Mouse (Mus musculus) telencephalon, adult 2 months (tissue): ENCODE results near the gene Plxna4.
A peak's percentile ranks its signal among the peaks of the same experiment; 100 is the strongest.

Experiments
- DNase-seq: peaks from one replicate; pipeline ENCODE4 v3.0.0-alpha.2; 2011; ENCODE audit warnings: low read depth, low spot score

Plxna4 gene

DNA sequence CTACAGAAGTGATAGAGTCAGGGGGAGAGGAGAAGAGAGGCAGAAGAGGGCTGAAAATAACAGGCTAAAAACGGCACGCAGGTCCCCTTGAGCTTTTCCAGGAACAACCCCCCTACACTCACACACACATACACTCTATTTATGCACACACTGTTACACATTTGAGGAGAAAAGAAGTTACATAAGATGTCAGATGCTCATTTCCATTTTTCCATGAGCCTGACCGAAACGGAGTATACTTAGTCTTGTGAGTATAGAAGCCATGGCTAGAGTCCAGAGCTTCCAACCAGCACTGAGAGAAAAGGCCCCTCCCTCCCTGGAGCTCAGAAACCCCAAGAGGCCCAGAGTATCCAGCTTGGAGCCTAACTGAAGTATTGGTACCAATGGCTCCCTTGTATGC, 112.0 kb downstream of the Plxna4 start:
- peak; percentile 86 for DNase-seq

- no peak for DNase-seq
Measured at GRCm38 (mm10) chr6:32472062-32472461, 115.9 kb downstream of the Plxna4 start.

DNA sequence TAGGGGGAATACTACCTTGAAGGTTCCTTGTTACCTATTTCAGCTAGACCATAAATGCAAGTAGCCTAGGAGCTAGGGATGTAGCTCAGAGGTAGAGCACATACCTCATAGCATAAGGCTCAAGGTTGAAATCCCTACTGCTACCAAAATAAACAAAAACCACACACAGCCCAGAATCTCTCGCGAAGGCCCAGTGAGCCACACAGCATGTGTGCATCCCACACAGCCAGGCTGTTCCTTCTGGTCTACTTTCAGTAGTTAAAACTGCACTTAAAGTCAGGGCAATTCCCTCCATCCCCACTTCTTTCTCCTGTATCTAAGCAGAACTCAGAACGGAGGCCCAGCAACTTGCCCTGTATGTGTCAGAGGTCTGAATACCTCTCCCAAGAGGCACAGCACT, 116.4 kb downstream of the Plxna4 start:
- DNase-seq, result peak; percentile 69

GRCm38 (mm10) chr6:32469196-32469595, 118.8 kb downstream of the Plxna4 start:
- DNase-seq, result no peak

DNA sequence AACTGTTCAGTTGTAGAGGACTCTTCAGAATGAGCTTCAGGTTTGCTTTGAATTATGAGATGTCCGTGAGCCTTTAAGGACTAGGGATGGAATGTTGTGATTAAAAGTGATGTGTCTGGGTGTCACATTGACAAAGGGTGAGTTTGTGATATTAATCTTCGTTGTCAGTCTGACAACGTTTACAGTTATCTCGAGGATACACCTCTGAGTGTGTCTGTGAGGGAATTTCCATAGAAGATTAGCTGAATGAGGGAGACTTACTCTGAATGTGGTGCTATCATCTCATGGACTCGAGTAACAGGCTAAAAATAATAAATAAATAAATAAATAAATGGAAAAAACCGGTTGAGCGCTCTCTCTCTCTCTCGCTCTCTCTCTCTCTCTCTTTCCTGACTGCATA, 122.9 kb downstream of the Plxna4 start:
- DNase-seq, result no peak

DNA sequence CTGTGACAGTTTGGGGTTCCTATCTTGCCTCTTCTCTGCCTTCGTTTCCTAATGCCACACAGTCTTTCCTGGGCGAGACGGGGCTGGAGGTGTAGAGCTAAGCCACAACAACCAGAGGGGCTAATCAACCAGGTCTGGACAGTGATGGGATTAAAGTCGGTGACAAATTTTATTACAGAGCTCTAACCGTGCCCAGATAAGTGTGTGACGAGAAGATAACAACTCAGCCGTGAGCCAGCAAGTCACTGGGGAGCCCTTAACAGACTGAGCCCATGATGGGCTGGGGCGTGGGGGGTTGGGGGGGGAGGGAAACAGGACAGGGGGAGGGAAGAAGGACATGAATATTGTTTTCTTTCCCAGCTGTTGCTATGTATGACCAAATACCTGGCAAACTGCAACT, 123.4 kb downstream of the Plxna4 start:
- no peak for DNase-seq

DNA sequence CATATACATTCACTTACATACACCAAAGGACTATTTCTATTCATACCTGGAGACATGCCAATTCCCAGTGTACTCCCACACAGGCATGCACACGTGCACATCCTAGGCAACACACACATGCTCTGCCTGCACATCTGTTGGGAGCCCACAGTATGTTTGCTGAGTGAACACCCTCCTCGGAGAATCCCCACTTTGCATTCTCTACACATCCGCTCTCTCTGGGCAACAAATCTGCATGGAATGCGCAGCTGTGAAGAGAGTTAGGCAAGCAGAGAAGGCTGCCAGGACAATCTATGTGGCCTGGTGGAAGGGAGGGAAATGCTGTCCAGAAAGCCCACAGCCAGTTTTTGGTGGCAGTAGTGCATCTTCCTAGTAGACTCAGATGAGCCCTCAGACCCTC, 123.9 kb downstream of the Plxna4 start:
- no peak for DNase-seq

DNA sequence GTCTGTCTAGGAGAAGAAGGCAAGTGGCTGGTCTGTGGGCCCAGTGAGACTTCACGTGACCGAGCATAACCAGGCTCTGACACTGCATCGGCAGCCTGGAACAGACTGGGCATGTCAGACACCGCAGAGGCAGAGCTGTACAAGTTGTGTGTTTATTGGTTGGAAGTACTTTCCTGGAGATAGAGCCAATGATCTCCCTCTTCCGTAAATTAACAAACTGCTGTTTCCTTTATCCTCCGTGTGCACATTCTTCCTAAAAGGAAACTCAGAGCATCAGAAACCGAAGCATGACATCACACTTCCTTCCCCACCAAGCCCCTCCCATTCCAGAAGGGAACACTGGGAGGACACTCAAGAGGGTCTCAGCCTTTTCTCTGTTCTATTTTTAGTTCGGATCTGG, 127.6 kb downstream of the Plxna4 start:
- no peak for DNase-seq

DNA sequence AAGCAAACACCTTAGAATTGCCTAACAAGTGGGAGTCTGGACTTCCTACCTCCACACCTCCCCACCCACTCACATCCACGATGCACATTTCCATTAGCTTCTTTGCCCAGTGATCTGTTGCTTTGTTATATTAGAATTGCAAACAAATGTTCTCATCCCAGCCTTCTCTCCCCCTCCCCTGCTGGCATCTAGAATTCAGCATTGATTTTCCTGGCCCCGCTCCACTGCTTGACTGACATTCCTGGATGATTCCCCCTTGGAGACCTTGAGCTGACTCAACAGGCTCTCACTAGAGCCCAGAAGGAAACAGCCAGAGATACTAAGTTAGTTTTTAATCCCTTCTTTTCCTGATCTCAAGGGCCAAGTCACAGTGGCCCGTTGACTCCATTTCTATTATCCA, 131.4 kb downstream of the Plxna4 start:
- DNase-seq, result no peak

- peak; percentile 90 for DNase-seq
Measured at GRCm38 (mm10) chr6:32451851-32452250, 136.1 kb downstream of the Plxna4 start.

GRCm38 (mm10) chr6:32449237-32449963, 138.6 kb downstream of the Plxna4 start:
- DNase-seq, result no peak

DNA sequence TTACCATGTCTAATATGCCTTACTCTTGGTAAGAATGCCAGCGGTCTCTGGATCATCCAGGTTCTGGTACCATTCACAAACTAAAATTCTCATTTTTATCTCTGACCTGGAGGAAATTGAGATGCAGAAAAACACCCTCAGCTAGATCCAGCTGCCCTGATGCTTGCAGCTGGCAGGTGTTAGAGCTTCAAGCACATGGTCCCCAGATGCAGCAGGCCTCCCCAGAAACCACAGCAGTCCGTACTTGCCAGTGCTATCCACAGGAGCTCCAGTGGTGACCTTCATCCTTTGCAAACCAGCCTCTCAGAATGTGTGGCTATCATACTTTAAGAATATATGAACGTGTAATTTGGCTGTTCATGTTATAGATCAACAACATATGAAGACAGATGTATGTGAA, 139.2 kb downstream of the Plxna4 start:
- no peak for DNase-seq

DNA sequence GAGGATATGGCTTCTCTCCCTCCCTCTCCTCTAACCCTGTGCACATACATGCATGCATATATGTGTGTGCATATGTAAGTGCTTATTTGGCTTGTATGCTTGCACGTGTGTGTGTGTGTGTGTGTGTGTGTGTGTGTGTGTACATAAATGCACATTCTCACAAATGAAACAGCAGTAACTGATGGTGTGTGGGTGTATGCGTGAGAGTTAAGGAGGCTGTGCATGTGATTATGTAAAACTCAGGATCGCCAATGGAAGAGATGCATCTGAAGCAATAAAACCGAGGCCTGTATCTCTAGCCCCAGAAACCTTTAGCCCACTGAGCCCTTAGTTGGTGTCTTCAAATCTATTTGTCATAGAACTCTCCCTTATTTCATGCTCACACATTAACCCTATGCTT, 141.7 kb downstream of the Plxna4 start:
- DNase-seq, result no peak

DNA sequence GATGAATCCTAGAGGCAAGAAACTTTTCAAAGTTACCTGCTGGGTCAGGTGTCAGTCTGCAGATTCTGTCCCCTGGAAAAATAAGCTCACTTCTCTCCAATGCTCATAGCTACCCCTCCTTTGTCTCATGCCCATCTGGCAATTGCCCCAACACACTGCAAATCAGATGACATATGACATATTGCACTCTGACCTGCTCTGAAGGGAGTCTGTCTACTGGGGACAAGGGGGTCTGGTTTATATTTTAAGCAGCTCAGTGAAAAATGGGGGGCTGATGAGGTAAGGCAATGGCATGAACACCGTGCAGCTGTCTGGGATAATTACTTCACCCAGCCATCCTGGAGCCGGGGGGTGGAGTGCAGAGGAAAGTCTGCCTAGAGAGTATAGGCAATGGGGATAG, 142.7 kb downstream of the Plxna4 start:
- DNase-seq, result no peak

GRCm38 (mm10) chr6:32444393-32444792, 143.6 kb downstream of the Plxna4 start:
- DNase-seq, result no peak

DNA sequence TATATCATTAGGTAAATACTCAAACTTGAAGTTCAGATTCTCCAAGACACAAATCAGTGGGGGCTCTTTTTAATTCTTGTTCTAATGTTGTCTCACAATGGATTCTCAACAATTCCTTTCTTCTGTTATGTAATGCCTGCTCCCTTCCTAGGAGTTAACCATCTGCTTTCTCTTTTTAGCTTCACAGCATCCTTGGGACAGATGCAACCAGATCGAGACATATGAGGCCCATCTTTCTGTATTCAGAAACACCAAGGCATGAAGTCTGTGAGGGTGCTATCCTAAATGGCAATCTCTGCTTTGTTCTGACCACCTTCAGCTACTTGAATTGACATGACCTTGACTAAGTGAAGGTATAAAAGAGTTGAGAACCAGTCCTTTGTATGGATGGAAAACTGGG, 144.3 kb downstream of the Plxna4 start:
- no peak for DNase-seq

DNA sequence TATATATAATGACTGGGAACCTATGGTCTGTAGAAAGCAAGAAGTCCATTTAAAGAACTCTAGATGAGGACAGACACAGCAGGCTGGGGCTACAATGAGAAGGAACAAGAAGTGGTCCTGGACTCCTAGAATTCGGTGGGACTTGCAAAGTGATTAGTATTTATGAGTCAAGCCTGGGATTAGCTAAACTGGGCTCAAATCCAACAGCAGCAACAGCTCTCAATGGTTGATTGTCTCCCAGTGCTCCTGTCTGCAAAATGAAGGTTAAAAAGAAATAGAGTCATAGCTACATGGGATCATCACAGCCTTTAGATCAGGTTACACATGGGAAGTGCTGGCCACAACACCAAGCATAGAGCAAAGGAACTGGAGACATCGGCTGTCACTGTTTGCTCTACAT, 148.6 kb downstream of the Plxna4 start:
- no peak for DNase-seq

- no peak for DNase-seq
Measured at GRCm38 (mm10) chr6:32437219-32437618, 150.8 kb downstream of the Plxna4 start.

DNA sequence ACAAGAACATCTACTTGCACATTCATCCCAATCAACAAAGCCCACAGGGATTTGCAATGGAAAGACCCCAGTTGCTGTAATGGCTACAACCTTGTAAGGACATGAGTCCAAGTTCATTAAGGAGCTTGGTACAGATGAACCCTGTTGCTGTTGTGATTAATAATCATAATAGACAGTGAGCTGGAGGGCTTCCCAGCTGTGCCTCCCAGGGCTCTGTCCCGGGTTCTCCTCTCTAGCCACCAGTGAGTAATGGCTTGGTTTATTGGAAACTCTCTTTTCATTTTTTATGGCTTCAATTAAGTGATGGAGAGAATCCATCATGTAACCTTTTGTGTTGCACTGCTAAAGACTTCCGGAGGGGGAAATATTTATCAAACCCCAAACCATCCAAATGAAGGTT, 164.9 kb downstream of the Plxna4 start:
- DNase-seq, result no peak

DNA sequence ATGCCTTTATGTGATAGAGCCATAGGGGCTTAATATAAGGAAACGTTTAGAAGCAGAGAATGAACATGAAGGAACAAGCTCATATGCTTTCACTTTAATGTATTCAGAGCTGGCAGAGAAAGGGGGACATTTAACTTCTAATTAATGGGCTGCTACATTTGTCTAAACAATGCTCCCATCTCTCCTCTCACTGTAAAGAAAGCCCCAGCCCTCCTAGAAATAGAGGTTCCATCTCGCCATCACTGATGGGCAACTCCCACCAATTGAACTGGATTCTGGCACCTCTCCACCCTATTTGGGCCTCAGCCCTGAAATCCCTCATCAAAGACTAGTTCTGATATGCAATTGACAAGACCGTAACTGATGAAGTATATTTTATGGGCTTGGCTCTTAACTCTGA, 167.4 kb downstream of the Plxna4 start:
- DNase-seq, result no peak

DNA sequence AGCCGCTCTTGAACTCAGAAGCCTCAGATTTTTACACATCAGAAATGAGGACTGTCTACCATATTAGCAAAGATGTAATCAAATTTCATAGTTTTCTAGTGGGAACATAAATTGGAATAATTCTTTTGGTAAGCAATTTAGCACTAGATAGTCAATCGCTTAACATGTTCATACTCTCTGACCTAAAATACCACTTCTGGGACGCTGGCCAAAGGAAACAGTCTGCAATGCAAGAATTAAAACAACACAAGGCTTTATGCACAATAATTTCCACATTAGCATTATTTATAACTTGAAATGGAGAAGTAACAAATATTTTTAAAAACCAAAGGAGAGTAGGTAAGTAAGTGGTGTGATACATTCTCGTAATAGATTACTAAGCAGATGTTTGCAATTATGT, 170.6 kb downstream of the Plxna4 start:
- no peak for DNase-seq

- no peak for DNase-seq
Measured at GRCm38 (mm10) chr6:32411325-32411724, 176.7 kb downstream of the Plxna4 start.

DNA sequence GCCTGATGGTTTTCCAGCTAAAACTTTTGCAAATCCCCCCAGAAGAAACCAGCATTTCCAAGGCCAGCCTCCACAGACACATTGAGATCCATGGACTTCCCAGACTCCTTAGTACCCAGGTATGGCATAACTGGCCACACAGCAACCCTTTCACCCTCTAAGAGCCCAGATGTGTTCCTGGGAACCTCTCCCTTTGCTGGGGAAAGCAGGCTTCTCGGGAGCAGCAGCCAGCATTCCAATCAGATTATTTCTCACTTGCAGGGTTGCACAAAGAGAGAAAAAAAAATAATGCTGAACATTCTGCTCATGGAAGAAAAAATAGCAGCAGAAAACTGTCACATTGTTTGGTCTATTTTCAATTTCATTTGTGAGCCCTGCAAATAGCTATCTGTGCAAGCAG, 178.4 kb downstream of the Plxna4 start:
- DNase-seq, result peak; percentile 43

DNA sequence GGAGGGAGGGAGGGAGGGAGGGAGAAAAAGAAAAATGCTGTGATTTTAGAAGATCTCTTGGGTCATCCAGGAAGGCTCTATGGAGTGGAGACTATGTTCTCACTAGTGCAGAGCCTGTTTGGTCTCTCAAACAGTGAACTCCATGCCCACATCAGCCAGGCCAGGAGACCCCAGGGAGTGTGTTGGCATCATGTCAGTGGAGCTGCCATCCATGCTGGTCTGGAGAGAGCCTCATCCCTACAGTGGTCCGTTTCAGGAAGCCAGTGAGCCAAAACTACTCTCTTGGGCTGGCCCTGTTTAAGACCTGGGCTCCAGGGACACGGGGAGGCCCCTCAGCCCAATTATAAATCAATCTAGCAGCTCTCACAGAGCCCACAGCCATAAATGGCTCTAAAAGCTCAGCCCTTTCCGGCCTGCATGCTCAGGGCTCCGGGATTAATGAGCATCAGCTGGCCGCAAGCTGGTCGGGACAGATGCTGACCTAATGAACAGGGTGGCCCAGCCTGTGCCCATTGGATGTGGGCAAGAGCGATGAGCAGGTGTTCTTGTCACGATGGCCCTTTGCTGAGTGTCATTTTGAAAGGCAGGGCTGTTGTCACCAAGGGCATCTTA, 180.3 kb downstream of the Plxna4 start:
- DNase-seq, result no peak
